Mouse (Mus musculus) forebrain, postnatal 0 days (tissue): Measurements from ENCODE around the gene Gm21860. TPM values are rescaled to one million over a fixed set of nuclear protein-coding genes. Genes with fewer than 3 reads are reported as not detected.
A peak's percentile ranks its signal among the peaks of the same experiment; 100 is the strongest.
"Not testable (repeated sequence)": the region's sequence is repeated elsewhere in the genome, so short reads cannot be mapped to it uniquely, and the experiment has no call there.

ENCODE experiments used
- ATAC-seq: fragments of 200-750 bp; cut with Nextera tagmentation; 2 replicates; pipeline ENCODE4 v1.8.0; 2017; ENCODE audit warnings: mild to moderate bottlenecking, moderate library complexity
- DNase-seq: peaks from one replicate; pipeline ENCODE4 v3.0.0-alpha.2; 2015
- H3K27ac ChIP-seq: fragments of 300-500 bp; sonication (generic); 2 replicates; pipeline ENCODE4 v1.5.1; 2014; ENCODE audit warnings: low read depth, mild to moderate bottlenecking, antibody characterized with exemption, low read length, moderate library complexity, mixed read lengths
- H3K27me3 ChIP-seq: fragments of 300-500 bp; sonication (generic); 2 replicates; pipeline ENCODE4 v1.6.1; 2014; ENCODE audit warnings: mild to moderate bottlenecking, low read length, mixed read lengths; ENCODE audit not compliant: insufficient read depth
- H3K36me3 ChIP-seq: fragments of 300-500 bp; sonication (generic); 2 replicates; pipeline ENCODE4 v1.6.1; 2014; ENCODE audit warnings: mild to moderate bottlenecking, moderate library complexity; ENCODE audit not compliant: insufficient read depth
- H3K4me1 ChIP-seq: fragments of 300-500 bp; sonication (generic); 2 replicates; pipeline ENCODE4 v1.6.1; 2014; ENCODE audit warnings: antibody characterized with exemption; ENCODE audit not compliant: insufficient read depth
- H3K4me2 ChIP-seq: fragments of 300-500 bp; sonication (generic); 2 replicates; pipeline ENCODE4 v1.6.1; 2014; ENCODE audit warnings: low read depth, mild to moderate bottlenecking, moderate library complexity
- H3K4me3 ChIP-seq: fragments of 300-500 bp; sonication (generic); 2 replicates; pipeline ENCODE4 v1.5.1; 2014; ENCODE audit warnings: low read depth, low read length, mixed read lengths
- H3K9ac ChIP-seq: fragments of 300-500 bp; sonication (generic); 2 replicates; pipeline ENCODE4 v1.6.1; 2014; ENCODE audit warnings: mild to moderate bottlenecking
- H3K9me3 ChIP-seq: fragments of 300-500 bp; sonication (generic); 2 replicates; pipeline ENCODE4 v1.6.1; 2016; ENCODE audit warnings: low read length
- WGBS: fragments of 180-500 bp; shearing (Covaris S2); extraction: QIAGEN DNeasy Blood & Tissue Kit; methylation state at CpG from one replicate; pipeline ENCODE4 v1.1.7; 2014; 5-methylcytosine and 5-hydroxymethylcytosine counted together
- polyA plus RNA-seq: library from polyadenylated mRNA; unstranded; fragments of >200 nt; fragmentation: Nextera tagmentation; extraction: Ambion mirVana; gene quantifications from 2 replicates; pipeline ENCODE4 v1.2.1, GENCODE M21; 2015
- total RNA-seq: library from RNA; depleted of rRNA; stranded (reverse); fragments of >200 nt; gene quantifications from 2 replicates; pipeline ENCODE4 v1.2.3, GENCODE M21; 2014; rRNA removed

The Gm21860 gene
- total and polyA plus RNA-seq, 2 experiments from 2014 or later: not detected

DNA sequence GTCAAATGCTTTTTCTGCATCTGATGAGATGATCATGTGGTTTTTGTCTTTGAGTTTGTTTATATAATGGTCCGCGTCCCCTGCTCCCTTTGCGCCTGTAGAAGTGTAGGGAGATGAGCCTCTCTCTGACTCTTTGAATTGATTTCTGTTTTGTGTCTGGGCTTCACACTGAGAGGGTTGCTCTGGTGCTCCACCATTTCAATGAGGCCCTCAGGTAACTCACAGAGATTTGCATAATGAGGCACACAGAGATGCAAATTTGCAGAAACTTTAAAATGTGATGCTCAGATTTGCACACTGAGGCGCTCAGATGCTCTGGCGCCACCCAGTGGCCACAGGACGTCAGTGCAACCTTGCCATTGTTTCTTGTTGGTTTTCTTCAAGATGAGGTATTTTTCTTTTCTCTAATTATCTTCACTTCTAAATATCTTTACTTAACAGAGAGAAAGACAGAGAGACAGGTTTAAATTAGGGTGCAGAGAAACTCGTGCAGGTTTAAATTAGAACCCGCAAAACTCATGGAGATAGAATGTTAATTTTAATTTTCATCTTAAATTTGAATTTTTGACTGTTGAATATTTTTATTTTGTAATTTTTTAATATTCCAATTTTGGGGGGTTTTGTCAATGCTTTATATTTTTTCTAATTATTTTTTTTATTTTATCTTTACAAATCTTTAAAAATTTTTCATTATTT lies 30.5 kb downstream of the Gm21860 start:
- not testable (repeated sequence) for H3K4me2 ChIP-seq, H3K27ac ChIP-seq, H3K4me1 ChIP-seq, H3K36me3 ChIP-seq, H3K27me3 ChIP-seq, H3K9me3 ChIP-seq, H3K9ac ChIP-seq, H3K4me3 ChIP-seq
- peak; percentile 24 for DNase-seq
- 38% methylated on average over 8 of the region's 8 CpGs for WGBS
- ATAC-seq: peak; percentile 47; the same call in 1 of the 2 replicates

DNA sequence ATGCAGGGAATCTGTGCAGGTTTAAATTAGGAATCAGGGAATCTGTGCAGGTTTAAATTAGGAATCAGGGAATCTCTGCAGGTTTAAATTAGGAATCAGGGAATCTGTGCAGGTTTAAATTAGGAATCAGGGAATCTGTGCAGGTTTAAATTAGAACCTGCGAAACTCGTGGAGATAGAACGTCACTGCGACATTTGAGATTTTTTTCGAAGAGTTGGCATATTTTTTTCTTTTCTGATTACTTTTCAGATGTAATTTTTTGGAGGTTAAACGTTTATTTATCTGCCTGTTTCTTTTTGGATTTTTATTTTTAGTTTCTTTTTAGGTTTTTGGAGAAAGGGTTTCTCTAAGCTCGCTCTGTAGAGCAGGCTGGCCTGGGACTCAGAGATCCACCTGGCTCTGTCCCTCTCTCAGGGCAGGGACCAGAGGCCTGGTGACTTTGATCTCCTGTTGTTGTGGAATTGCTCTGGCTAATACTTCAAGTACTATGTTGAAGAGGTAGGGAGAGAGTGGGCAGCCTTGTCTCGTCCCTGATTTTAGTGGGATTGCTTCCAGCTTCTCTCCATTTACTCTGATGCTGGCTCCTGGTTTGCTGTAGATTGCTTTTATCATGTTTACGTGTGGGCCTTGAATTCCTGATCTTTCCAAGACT lies 31.2 kb downstream of the Gm21860 start:
- peak; percentile 38; the same call in 1 of the 2 replicates for ATAC-seq
- 58% methylated on average over 8 of the region's 9 CpGs for WGBS
- not testable (repeated sequence) for H3K9ac ChIP-seq

DNA sequence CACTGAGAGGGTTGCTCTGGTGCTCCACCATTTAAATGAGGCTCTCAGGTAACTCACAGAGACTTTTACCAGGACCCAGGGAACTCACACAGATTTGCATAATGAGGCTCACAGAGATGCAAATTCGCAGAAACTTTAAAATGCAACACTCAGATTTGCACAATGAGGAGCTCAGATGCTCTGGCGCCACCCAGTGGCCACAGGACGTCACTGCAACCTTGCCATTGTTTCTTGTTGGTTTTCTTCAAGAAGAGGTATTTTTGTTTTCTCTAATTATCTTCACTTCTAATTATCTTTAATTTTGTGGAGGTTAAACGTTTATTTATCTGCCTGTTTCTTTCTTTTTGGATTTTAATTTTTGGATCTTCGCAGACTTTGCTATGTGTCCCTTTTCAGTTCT lies 34.1 kb downstream of the Gm21860 start:
- not testable (repeated sequence) for H3K4me3 ChIP-seq, DNase-seq, H3K27me3 ChIP-seq, H3K9me3 ChIP-seq, H3K9ac ChIP-seq, H3K27ac ChIP-seq, H3K36me3 ChIP-seq, ATAC-seq, H3K4me1 ChIP-seq, H3K4me2 ChIP-seq
- no CpG with 5 or more reads among the region's 5 CpGs for WGBS

More for the DNA sequence above, 31.2 kb downstream of the Gm21860 start:
- not testable (repeated sequence) for H3K4me1 ChIP-seq, H3K27ac ChIP-seq, H3K36me3 ChIP-seq, H3K27me3 ChIP-seq, H3K4me3 ChIP-seq, H3K4me2 ChIP-seq, DNase-seq, H3K9me3 ChIP-seq

- H3K4me3 ChIP-seq, H3K4me1 ChIP-seq, H3K27me3 ChIP-seq, H3K36me3 ChIP-seq, H3K27ac ChIP-seq, H3K9ac ChIP-seq, H3K9me3 ChIP-seq, DNase-seq, ATAC-seq, H3K4me2 ChIP-seq: not testable (repeated sequence)
- 85% methylated on average over 4 of the region's 13 CpGs for WGBS
Observed at GRCm38 (mm10) chrY:90719403-90720232, 35.0 kb downstream of the Gm21860 start.

GRCm38 (mm10) chrY:90718583-90719402 lies 35.8 kb downstream of the Gm21860 start:
- not testable (repeated sequence) for H3K9ac ChIP-seq, H3K4me2 ChIP-seq, H3K4me1 ChIP-seq, H3K27ac ChIP-seq, DNase-seq, H3K4me3 ChIP-seq, H3K27me3 ChIP-seq, H3K9me3 ChIP-seq, H3K36me3 ChIP-seq
- 48% methylated on average over 15 of the region's 22 CpGs for WGBS
- peak; percentile 68 for ATAC-seq

DNA sequence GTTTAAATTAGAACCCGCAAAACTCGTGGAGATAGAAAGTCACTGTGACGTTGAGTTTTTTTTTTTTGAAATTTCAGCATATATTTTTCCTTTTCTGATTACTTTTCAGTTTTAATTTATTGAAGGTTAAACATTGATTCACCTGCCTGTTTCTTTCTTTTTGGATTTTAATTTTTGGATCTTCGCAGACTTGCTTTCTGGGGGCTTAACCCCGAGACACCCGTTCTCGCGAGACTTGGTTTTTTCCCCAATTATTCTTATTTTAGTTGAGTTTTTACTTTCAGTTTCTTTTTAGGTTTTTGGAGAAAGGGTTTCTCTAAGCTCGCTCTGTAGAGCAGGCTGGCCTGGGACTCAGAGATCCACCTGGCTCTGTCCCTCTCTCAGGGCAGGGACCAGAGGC lies 36.6 kb downstream of the Gm21860 start:
- not testable (repeated sequence) for H3K4me2 ChIP-seq, H3K9ac ChIP-seq, H3K4me3 ChIP-seq, H3K4me1 ChIP-seq, H3K27ac ChIP-seq, H3K36me3 ChIP-seq, DNase-seq, ATAC-seq, H3K9me3 ChIP-seq, H3K27me3 ChIP-seq
- 89% methylated on average over 8 of the region's 9 CpGs for WGBS

GRCm38 (mm10) chrY:90717496-90717895 lies 37.1 kb downstream of the Gm21860 start:
- DNase-seq, H3K4me2 ChIP-seq, H3K27me3 ChIP-seq, H3K4me3 ChIP-seq, H3K9ac ChIP-seq, H3K27ac ChIP-seq, H3K36me3 ChIP-seq, H3K4me1 ChIP-seq, ATAC-seq, H3K9me3 ChIP-seq: not testable (repeated sequence)
- WGBS: 64% methylated on average over 7 of the region's 7 CpGs

Other genes starting within 250 kb of the Gm21860 start
- gene Gm47283, start 29.9 kb upstream of the Gm21860 start, total RNA-seq: not detected in 2 replicates
- not detected in 2 replicates for gene Gm47283, start 29.9 kb upstream of the Gm21860 start, polyA plus RNA-seq
- gene Gm21748, start 84.4 kb upstream of the Gm21860 start, total RNA-seq: not detected in 2 replicates
- not detected in 2 replicates for gene Gm21748, start 84.4 kb upstream of the Gm21860 start, polyA plus RNA-seq